Mouse (Mus musculus): ENCODE measurements around the gene Pip5k1c. TPM values are rescaled to one million over a fixed set of nuclear protein-coding genes. Genes with fewer than 3 reads are reported as not detected.

Gene Pip5k1c
- polyA plus RNA-seq, 1 experiment from 2014 or later: 47.0 TPM

- Histone ChIP-seq H3K36me3 (peaks cover 36% of the 10 kb centered on the region), H3K27me3 (no peaks in the 10 kb centered on the region), H3K9ac (no peak overlapping the region), H3K27ac (no peak overlapping the region), H3K9me3 (no peaks in the 10 kb centered on the region), H3K4me1 (peaks cover 43% of the 10 kb centered on the region), H3K4me3 (no peak overlapping the region), H3K4me2 (no peak overlapping the region)
- ATAC-seq (ENCODE audit: borderline replicate concordance, extremely low read depth, low FRiP score, low TSS enrichment): no peak
- WGBS: 18% methylated on average over 9 of the region's 9 CpGs
These were observed 12.0 kb downstream of the Pip5k1c start for GRCm38 (mm10) chr10:81304597-81305238.

GRCm38 (mm10) chr10:81305663-81306062, 12.9 kb downstream of the Pip5k1c start:
- no peak for ATAC-seq (ENCODE audit: borderline replicate concordance, extremely low read depth, low FRiP score, low TSS enrichment)
- Histone ChIP-seq H3K27ac (no peak overlapping the region), H3K9me3 (no peaks in the 10 kb centered on the region), H3K36me3 (peaks cover 45% of the 10 kb centered on the region), H3K4me3 (no peak overlapping the region), H3K27me3 (no peaks in the 10 kb centered on the region), H3K9ac (no peak overlapping the region), H3K4me2 (no peak overlapping the region), H3K4me1 (peaks cover 33% of the 10 kb centered on the region)
- WGBS: 91% methylated on average over 14 of the region's 14 CpGs

GRCm38 (mm10) chr10:81306173-81306668, 13.5 kb downstream of the Pip5k1c start:
- Histone ChIP-seq H3K9me3 (no peaks in the 10 kb centered on the region), H3K4me3 (no peak overlapping the region), H3K27ac (no peak overlapping the region), H3K4me2 (no peak overlapping the region), H3K4me1 (peaks cover 30% of the 10 kb centered on the region), H3K9ac (no peak overlapping the region), H3K36me3 (peaks cover 51% of the 10 kb centered on the region), H3K27me3 (no peaks in the 10 kb centered on the region)
- WGBS: 84% methylated on average over 12 of the region's 12 CpGs
- ATAC-seq (ENCODE audit: borderline replicate concordance, extremely low read depth, low FRiP score, low TSS enrichment): no peak

- no peak overlapping the region for H3K4me3 ChIP-seq
- no peak overlapping the region for H3K27ac ChIP-seq
- peaks cover 59% of the 10 kb centered on the region for H3K36me3 ChIP-seq
- no peak overlapping the region for H3K9ac ChIP-seq
- H3K9me3 ChIP-seq: no peaks in the 10 kb centered on the region
- H3K4me1 ChIP-seq: peaks cover 22% of the 10 kb centered on the region
- no peak overlapping the region for H3K4me2 ChIP-seq
- H3K27me3 ChIP-seq: no peaks in the 10 kb centered on the region
- 91% methylated on average over 21 of the region's 21 CpGs for WGBS
- ATAC-seq (ENCODE audit: borderline replicate concordance, extremely low read depth, low FRiP score, low TSS enrichment): no peak
These were observed 14.3 kb downstream of the Pip5k1c start for GRCm38 (mm10) chr10:81306837-81307682.

- H3K36me3 ChIP-seq: peaks cover 83% of the 10 kb centered on the region
- ATAC-seq (ENCODE audit: borderline replicate concordance, extremely low read depth, low FRiP score, low TSS enrichment): no peak
- no peaks in the 10 kb centered on the region for H3K9me3 ChIP-seq
- no peak overlapping the region for H3K9ac ChIP-seq
- WGBS: 85% methylated on average over 5 of the region's 5 CpGs
- no peak overlapping the region for H3K4me2 ChIP-seq
- H3K4me1 ChIP-seq: no peaks in the 10 kb centered on the region
- no peak overlapping the region for H3K27ac ChIP-seq
- no peaks in the 10 kb centered on the region for H3K27me3 ChIP-seq
- no peak overlapping the region for H3K4me3 ChIP-seq
These were observed 16.8 kb downstream of the Pip5k1c start for GRCm38 (mm10) chr10:81309571-81309970.

- Histone ChIP-seq H3K9me3 (no peaks in the 10 kb centered on the region), H3K4me1 (peaks cover 25% of the 10 kb centered on the region), H3K27me3 (no peaks in the 10 kb centered on the region), H3K36me3 (peaks cover 77% of the 10 kb centered on the region), H3K27ac (no peak overlapping the region), H3K9ac (no peak overlapping the region), H3K4me2 (no peak overlapping the region), H3K4me3 (no peak overlapping the region)
- 87% methylated on average over 13 of the region's 13 CpGs for WGBS
- ATAC-seq (ENCODE audit: borderline replicate concordance, extremely low read depth, low FRiP score, low TSS enrichment): no peak
These were observed 20.8 kb downstream of the Pip5k1c start for GRCm38 (mm10) chr10:81313581-81313980.

- peaks cover 71% of the 10 kb centered on the region for H3K36me3 ChIP-seq
- ATAC-seq (ENCODE audit: borderline replicate concordance, extremely low read depth, low FRiP score, low TSS enrichment): no peak
- no peaks in the 10 kb centered on the region for H3K9me3 ChIP-seq
- H3K27ac ChIP-seq: no peak overlapping the region
- H3K4me3 ChIP-seq: no peak overlapping the region
- no peak overlapping the region for H3K4me2 ChIP-seq
- no peak overlapping the region for H3K9ac ChIP-seq
- H3K4me1 ChIP-seq: peaks cover 31% of the 10 kb centered on the region
- WGBS: 76% methylated on average over 7 of the region's 7 CpGs
- H3K27me3 ChIP-seq: no peaks in the 10 kb centered on the region
These were observed 21.4 kb downstream of the Pip5k1c start for GRCm38 (mm10) chr10:81314201-81314600.

GRCm38 (mm10) chr10:81315587-81315986, 22.8 kb downstream of the Pip5k1c start:
- peaks cover 62% of the 10 kb centered on the region for H3K36me3 ChIP-seq
- no peak overlapping the region for H3K27ac ChIP-seq

GRCm38 (mm10) chr10:81316338-81317060, 23.7 kb downstream of the Pip5k1c start:
- Histone ChIP-seq H3K9ac (peak overlapping the region; percentile 40), H3K4me1 (peaks cover 40% of the 10 kb centered on the region), H3K27me3 (no peaks in the 10 kb centered on the region), H3K4me3 (peak overlapping the region; percentile 28), H3K4me2 (peak overlapping the region; percentile 58), H3K36me3 (peaks cover 53% of the 10 kb centered on the region), H3K27ac (peak overlapping the region; percentile 44; the same call in 1 of the 2 replicates), H3K9me3 (no peaks in the 10 kb centered on the region)
- 43% methylated on average over 16 of the region's 16 CpGs for WGBS
- ATAC-seq (ENCODE audit: borderline replicate concordance, extremely low read depth, low FRiP score, low TSS enrichment): no peak

More at GRCm38 (mm10) chr10:81315587-81315986, 22.8 kb downstream of the Pip5k1c start:
- WGBS: 87% methylated on average over 16 of the region's 16 CpGs
- no peak overlapping the region for H3K9ac ChIP-seq
- no peaks in the 10 kb centered on the region for H3K27me3 ChIP-seq
- H3K4me3 ChIP-seq: no peak overlapping the region
- H3K4me2 ChIP-seq: no peak overlapping the region
- no peak for ATAC-seq (ENCODE audit: borderline replicate concordance, extremely low read depth, low FRiP score, low TSS enrichment)
- peaks cover 39% of the 10 kb centered on the region for H3K4me1 ChIP-seq
- H3K9me3 ChIP-seq: no peaks in the 10 kb centered on the region

- peak overlapping the region; percentile 40 for H3K9ac ChIP-seq
- no peaks in the 10 kb centered on the region for H3K27me3 ChIP-seq
- WGBS: 16% methylated on average over 18 of the region's 20 CpGs
- H3K4me3 ChIP-seq: peak overlapping the region; percentile 28
- peaks cover 46% of the 10 kb centered on the region for H3K36me3 ChIP-seq
- peak overlapping the region; percentile 44; the same call in 1 of the 2 replicates for H3K27ac ChIP-seq
- no peaks in the 10 kb centered on the region for H3K9me3 ChIP-seq
- peak overlapping the region; percentile 58 for H3K4me2 ChIP-seq
- no peak for ATAC-seq (ENCODE audit: borderline replicate concordance, extremely low read depth, low FRiP score, low TSS enrichment)
- H3K4me1 ChIP-seq: peaks cover 48% of the 10 kb centered on the region
These were observed 24.5 kb downstream of the Pip5k1c start for GRCm38 (mm10) chr10:81317273-81317672.

- Histone ChIP-seq H3K4me3 (no peak overlapping the region), H3K27me3 (no peaks in the 10 kb centered on the region), H3K27ac (peak overlapping the region; percentile 89; the same call in 1 of the 2 replicates), H3K9me3 (no peaks in the 10 kb centered on the region), H3K9ac (peak overlapping the region; percentile 39; the same call in 1 of the 2 replicates), H3K4me2 (peak overlapping the region; percentile 64), H3K4me1 (peaks cover 52% of the 10 kb centered on the region), H3K36me3 (peaks cover 46% of the 10 kb centered on the region)
- ATAC-seq (ENCODE audit: borderline replicate concordance, extremely low read depth, low FRiP score, low TSS enrichment): no peak
- 85% methylated on average over 13 of the region's 13 CpGs for WGBS
These were observed 26.0 kb downstream of the Pip5k1c start for GRCm38 (mm10) chr10:81318589-81319329.
